Mouse (Mus musculus): Measurements from ENCODE around the gene Sik3.
"Not testable (repeated sequence)": the region's sequence is repeated elsewhere in the genome, so short reads cannot be mapped to it uniquely, and the experiment has no call there.

Sik3 gene

GRCm38 (mm10) chr9:46152067-46153015 lies 139.7 kb downstream of the Sik3 start:
- DNase-seq (ENCODE audit: low spot score): no peak

- no peak for DNase-seq (ENCODE audit: low spot score)
Measured at GRCm38 (mm10) chr9:46154469-46154868, 141.8 kb downstream of the Sik3 start.

- DNase-seq (ENCODE audit: low spot score): no peak
Measured at GRCm38 (mm10) chr9:46155026-46155425, 142.4 kb downstream of the Sik3 start.

GRCm38 (mm10) chr9:46155818-46156217 lies 143.2 kb downstream of the Sik3 start:
- not testable (repeated sequence) for DNase-seq (ENCODE audit: low spot score)

DNA sequence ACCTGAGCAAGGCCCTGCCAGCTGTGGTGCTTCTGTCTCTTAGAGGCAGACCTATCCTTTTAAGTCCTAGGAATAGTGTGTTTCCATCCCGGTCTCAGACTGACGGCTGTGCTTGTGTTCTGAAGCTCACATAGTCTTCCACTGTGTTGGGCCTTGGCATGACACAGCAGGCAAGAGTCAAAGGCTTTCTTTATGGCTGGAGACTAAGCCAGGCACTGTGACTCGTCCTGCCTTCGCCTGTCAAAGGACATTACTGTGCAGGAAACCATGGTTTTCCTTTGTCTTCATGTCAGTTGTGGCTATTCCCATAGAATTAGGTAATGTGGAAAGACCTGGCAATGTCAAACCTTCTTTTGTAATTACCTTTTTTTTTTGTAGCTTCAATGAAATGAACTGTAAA lies 144.1 kb downstream of the Sik3 start:
- no peak for DNase-seq (ENCODE audit: low spot score)

DNA sequence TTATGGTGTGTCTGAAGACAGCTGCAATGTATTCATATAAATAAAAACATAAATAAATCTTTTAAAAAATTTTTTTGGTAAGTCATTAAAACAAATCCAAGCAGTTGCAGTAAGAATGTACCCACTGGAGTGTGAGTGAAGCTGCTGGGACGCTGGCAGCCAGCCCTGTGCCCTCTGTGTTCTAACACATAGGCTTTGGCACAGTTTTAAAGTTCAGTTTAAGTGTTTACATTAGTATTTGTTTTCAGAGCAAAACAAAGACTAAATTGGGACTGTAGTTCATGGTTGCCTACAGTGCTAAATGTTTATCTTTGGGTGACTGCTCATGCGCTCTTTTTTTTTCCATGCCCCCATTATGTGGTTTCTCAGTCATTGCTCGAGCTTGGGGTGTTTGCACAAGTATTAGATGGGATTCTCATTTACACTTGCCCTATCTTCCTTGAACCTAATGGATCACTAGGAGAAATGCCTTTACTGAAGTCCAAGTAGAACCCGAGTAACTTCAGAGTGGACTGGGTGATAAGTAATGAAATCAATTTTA lies 145.7 kb downstream of the Sik3 start:
- DNase-seq (ENCODE audit: low spot score): no peak

DNA sequence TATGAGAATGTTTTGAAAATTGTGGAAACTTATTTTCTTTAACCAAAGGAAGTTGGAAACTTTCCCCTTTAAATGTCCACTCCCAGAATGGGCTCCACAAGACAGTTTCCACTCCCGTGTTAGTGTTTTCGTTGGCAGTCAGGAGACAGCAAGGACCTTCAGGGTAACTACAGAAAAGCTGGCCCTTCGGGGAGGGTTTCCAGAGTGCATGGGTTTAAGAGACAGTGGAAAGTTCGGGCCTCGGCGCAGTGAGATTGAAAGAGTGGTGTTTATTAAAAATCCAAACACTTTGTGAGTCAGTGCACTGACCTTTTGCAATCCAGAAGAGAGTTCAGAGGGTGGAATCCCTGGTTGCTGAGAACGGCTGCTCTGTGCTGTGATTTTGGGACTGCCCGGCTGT lies 150.8 kb downstream of the Sik3 start:
- DNase-seq (ENCODE audit: low spot score): no peak

DNA sequence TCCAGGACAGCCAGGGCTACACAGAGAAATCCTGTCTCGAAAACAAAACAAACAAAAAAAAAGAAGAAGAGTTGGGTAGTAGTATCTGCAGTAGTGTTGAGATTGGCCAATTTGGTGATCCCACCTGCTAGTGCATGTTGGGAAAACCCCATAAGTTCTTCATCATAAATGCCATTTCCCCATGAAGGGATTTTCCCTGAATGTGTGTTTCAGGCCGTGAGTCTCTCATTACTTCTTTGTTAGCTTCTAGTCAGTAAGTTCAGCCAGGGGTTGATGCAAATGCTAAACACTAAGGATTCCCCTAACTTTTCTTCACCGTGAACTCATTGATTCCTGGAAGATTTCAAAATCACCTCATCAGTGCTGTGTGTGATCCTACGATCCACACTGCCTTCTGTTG lies 156.2 kb downstream of the Sik3 start:
- DNase-seq (ENCODE audit: low spot score): no peak

DNA sequence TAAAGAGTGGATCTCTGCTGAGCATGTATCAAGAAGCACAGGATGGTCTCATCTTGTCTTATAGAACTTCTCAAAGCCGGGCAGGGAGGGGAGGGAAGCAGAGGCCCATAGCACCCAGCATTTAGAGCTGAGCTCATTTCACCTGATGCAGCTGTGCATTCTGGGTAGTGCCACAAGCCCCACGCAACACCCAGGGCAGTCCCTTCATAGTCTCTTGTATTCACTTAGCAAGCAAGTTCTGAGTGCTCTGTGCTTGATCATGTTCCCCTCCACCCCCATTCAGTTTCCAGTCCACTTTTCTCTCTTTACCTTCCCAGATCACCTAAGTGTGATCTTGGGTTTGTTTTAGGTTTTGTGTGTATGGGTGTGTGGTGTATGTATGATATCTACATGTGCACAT lies 159.6 kb downstream of the Sik3 start:
- DNase-seq (ENCODE audit: low spot score): no peak

DNA sequence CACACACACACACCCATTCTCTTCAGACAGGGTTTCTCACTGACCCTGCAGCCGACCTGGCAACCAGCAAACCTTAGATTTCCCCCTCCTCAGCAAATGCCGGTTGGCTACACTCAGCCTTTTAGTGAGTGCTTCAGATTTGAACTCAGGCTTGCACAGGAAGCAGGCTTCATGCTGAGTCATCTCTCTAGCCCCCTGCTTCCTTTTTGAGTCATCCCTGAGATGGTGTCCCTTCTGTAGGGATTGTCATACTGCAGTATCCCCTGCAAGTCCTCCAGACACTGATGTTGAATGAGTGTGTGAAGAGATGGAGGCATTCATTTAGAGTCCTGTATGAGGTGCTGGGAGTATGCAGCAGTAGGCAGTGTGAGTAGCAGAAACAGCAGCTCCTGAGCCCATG lies 160.3 kb downstream of the Sik3 start:
- DNase-seq (ENCODE audit: low spot score): no peak

DNA sequence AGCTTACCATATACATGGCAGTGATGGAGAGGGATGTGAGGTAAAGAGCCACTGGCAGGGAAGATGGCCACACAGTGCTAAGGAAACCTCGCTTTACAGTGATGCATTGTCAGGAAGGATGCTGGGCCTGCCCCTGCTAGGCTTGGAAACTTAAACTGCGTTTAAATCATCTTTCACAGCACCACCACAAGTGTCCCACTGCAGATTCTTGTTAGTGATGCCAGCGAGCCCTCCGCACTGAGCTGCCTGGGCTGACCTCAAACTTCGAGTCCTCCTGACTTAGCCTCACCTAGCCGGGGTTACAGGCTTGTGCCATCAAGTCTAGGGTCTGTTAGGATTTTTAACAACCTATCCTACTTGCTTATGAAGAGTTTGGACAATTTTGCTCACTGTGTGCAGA lies 161.3 kb downstream of the Sik3 start:
- no peak for DNase-seq (ENCODE audit: low spot score)

DNA sequence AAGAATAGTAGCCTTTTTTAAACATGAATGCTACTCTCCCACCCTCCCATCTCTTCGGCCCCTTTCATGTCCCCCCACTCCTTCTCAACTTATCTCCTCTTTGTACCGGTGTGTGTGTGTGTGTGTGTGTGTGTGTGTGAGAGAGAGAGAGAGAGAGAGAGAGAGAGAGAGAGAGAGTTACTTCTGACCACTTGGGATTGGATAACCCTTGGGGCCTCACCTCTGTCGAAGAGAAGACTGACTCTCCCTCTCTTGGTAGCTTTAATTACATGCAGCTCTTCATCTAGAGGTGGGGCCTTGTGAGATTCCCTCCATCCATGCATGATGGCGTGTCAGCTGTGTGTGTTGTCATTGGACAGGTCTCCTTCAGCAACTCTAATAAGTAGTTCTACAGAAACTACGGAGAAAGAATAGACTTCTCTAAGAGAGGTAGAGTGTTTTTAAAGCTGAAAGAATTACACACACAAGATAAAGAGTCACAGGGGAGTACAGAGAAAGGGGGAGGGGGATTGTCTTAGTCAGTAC lies 162.2 kb downstream of the Sik3 start:
- no peak for DNase-seq (ENCODE audit: low spot score)

- DNase-seq (ENCODE audit: low spot score): no peak
Measured at GRCm38 (mm10) chr9:46175300-46175699, 162.7 kb downstream of the Sik3 start.

DNA sequence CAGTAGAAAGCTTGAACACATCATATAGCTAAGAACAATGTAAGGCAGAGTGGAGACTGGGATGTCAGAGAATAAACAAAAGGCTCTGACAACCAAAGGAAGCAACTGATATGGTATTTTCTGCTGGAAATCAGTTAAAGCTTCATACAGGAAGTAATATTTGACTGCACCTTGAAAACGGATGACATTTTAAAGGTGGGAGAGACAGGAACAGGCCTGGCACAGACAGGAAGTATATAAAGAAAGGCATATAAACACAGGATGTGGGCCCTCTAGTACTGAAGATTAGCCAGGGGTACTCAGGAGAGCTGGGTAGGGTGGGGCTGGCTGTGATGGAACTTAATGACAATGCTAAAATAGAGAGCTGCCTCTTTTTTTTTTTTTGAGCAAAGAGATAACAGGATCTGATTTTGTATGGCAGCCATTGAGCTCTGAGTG lies 163.3 kb downstream of the Sik3 start:
- no peak for DNase-seq (ENCODE audit: low spot score)

GRCm38 (mm10) chr9:46176613-46177012 lies 164.0 kb downstream of the Sik3 start:
- DNase-seq (ENCODE audit: low spot score): no peak

- no peak for DNase-seq (ENCODE audit: low spot score)
Measured at GRCm38 (mm10) chr9:46178595-46178994, 166.0 kb downstream of the Sik3 start.

- DNase-seq (ENCODE audit: low spot score): no peak
Measured at GRCm38 (mm10) chr9:46181297-46181696, 168.7 kb downstream of the Sik3 start.

GRCm38 (mm10) chr9:46184542-46184941 lies 171.9 kb downstream of the Sik3 start:
- no peak for DNase-seq (ENCODE audit: low spot score)

DNA sequence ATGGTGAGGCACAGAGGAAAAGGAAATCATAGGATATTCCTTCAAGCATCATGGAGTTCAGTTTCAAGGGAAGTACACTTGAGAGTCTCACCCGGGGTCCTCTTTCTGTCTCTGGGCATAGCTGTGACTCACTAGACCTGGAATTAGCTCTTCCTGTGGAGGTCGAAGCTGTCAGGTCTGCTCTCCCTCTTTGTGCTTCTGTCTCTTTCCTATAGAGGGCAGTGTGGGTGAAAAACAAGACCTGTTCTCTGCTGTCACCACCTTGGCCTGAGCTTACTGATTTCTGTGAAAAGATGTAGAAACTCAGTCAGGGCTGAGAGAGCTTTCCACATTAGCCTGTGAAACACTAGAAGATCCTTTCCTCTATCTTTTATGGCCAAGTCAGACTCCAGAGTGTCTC lies 172.6 kb downstream of the Sik3 start:
- no peak for DNase-seq (ENCODE audit: low spot score)

DNA sequence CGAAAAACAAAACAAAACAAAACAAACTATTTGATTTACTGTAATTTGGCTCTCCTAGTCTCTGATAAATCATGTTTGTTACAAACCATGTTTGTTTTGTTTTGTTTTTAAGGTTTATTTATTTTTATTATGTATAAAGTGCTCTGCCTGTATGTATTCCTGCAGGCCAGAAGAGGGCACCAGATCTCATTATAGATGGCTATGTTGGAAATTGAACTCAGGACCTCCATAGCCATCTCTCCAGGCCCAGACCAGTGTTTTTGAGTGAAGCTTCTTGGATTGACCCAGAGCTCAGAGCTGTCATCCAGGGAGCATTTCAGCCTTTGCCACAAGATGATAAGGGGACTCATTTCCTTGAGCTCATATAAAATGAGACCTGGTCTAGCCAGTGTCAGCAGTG lies 173.8 kb downstream of the Sik3 start:
- no peak for DNase-seq (ENCODE audit: low spot score)

- no peak for DNase-seq (ENCODE audit: low spot score)
Measured at GRCm38 (mm10) chr9:46188370-46188769, 175.8 kb downstream of the Sik3 start.

- DNase-seq (ENCODE audit: low spot score): no peak
Measured at GRCm38 (mm10) chr9:46188956-46189355, 176.3 kb downstream of the Sik3 start.

- no peak for DNase-seq (ENCODE audit: low spot score)
Measured at GRCm38 (mm10) chr9:46189381-46189780, 176.8 kb downstream of the Sik3 start.

All from urinary bladder, postnatal 10 days (tissue).